Mouse (Mus musculus) macrophage (primary cell): ENCODE measurements around the gene Unc119b. TPM values are rescaled to one million over a fixed set of nuclear protein-coding genes. Genes with fewer than 3 reads are reported as not detected.
A peak's percentile ranks its signal among the peaks of the same experiment; 100 is the strongest.
"Not testable (repeated sequence)": the region's sequence is repeated elsewhere in the genome, so short reads cannot be mapped to it uniquely, and the experiment has no call there.

Experiments
- H3K27ac ChIP-seq: fragments of 350-480 bp; formaldehyde crosslinking; 2 replicates; pipeline ENCODE4 v1.9.0; 2021
- H3K36me3 ChIP-seq: fragments of 350-480 bp; formaldehyde crosslinking; 2 replicates; pipeline ENCODE4 v1.9.0; 2021; ENCODE audit errors: inconsistent target
- H3K4me3 ChIP-seq: fragments of 350-480 bp; formaldehyde crosslinking; 2 replicates; pipeline ENCODE4 v1.9.0; 2021; ENCODE audit errors: inconsistent target
- H3K79me2 ChIP-seq: fragments of 350-480 bp; formaldehyde crosslinking; 2 replicates; pipeline ENCODE4 v1.9.0; 2021; ENCODE audit errors: inconsistent target
- WGBS: methylation state at CpG from one replicate; pipeline ENCODE4 v1.1.7; 2026; ENCODE audit warnings: inconsistent platforms; ENCODE audit not compliant: missing documents; 5-methylcytosine and 5-hydroxymethylcytosine counted together
- polyA plus RNA-seq: library from polyadenylated mRNA; stranded (reverse); fragments of 250-400 nt; gene quantifications from 3 replicates; pipeline ENCODE4 v1.2.4, GENCODE M21; 2018; ENCODE audit warnings: inconsistent platforms

Unc119b gene
- polyA plus RNA-seq, 1 experiment from 2014 or later = 4.7 TPM

DNA sequence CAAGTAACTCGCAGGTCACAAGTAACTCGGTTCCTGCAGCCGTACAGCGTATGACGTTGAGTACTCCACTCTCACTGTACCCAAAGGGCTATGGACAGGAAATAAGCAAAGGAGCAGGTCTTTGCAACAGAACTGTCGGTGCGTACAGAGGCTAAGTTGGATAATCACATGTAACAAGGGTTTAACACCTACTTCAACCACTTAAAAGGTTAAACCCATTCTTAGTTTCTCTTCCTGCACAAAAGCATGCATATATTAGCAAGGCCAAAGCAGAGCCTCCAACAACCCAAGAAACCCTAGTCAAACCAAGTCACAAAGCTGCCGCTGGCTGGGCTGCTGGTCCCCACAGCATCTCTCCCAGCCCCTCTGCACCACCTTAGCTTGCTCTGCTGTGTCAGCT is 2.3 kb downstream of the Unc119b start:
- Histone ChIP-seq H3K4me3 (no peak overlapping the region), H3K36me3 (no peaks in the 10 kb centered on the region), H3K79me2 (no peaks in the 10 kb centered on the region), H3K27ac (no peak overlapping the region)
- 93% methylated on average over 8 of the region's 8 CpGs for WGBS

DNA sequence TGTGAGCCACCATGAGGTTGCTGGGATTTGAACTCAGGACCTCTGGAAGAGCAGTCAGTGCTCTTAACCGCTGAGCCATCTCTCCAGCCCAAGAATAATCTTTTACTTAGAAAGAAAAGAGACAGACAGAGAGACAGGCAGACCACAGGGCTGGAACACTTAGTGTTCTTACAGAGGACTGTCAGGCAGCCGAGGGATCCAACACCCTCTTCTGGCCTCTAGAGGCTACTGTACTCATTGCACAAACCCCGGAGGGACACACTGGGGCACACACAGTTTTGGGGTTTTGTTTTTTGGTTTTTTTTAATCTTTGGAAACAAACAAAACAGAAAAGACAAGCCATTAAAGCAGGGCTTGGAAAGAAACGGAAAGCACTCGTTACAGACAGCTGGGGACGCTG is 5.4 kb downstream of the Unc119b start:
- Histone ChIP-seq H3K4me3 (no peak overlapping the region), H3K27ac (no peak overlapping the region), H3K79me2 (no peaks in the 10 kb centered on the region), H3K36me3 (no peaks in the 10 kb centered on the region)
- 98% methylated on average over 6 of the region's 6 CpGs for WGBS

DNA sequence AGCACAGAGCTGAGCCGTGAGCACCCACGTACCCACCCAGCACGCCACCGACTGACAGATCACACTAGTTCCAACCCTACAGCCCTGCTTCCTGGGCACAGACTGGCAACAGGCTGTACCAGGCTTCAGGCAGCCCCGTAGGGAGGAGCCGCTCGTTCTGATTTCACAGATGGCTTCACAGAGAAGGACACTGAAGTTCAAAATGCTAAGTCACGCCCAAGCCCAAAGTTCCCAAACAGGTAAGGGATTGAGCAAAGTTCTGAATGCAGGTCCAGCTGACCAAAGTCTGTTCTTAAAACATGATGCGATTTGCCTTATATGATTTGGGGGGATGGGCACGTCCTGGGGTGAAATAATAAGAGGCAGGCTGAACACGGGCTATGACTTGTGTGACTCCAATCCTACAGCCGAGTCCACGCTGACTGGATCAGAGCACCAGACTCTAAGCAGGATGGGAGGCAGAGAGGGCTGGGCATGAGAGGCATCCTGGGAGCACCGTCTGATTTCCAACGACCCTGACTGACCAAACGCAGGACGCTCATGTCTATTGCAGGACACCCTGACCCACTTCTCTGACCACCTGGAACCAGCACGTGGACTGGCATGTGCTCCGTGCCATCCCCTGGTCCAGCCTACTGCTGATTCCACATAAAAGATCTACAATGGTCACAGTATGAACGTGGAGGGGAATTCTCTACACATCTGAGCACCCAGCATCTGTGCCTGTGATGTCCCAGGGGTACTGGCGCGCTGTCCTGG is 7.2 kb downstream of the Unc119b start:
- WGBS = 95% methylated on average over 19 of the region's 22 CpGs
- Histone ChIP-seq H3K36me3 (no peaks in the 10 kb centered on the region), H3K27ac (no peak overlapping the region), H3K4me3 (no peak overlapping the region), H3K79me2 (no peaks in the 10 kb centered on the region)

DNA sequence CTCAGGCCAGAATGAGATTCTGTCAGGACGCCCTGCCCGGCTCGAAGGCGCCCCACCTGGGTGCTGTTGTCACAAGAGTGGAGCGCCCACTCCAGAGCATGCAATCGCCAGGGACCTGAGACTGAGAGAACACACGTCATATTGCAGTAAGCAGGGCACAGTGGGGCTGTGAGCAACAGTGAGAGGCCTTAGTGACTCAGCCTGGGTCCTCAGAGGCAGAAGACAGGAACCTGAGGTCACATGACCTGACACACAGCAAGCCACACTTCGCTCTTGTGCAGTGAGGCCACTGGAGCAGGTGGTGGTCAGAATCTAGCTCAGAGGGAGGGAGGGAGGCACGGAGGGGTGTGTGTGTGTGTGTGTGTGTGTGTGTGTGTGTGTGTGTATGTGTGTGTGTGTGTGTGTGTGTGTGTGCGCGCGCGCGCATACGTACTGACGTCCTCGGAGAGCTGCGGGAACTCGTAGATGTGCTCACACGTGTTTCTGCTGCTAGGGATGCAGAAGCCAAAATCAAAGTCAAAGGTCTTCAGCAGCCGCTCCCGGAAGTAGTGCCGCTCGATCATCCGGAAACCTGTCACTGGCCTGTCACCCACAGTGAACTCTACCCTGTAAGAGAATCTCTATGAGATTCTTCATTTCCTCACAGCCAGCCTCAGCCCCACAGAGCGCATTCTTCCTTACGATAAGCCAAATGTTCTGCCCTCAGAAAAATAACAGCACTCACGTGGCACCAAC is 8.0 kb downstream of the Unc119b start:
- Histone ChIP-seq H3K36me3 (no peaks in the 10 kb centered on the region), H3K4me3 (no peak overlapping the region), H3K79me2 (no peaks in the 10 kb centered on the region), H3K27ac (no peak overlapping the region)
- WGBS = 84% methylated on average over 27 of the region's 28 CpGs

DNA sequence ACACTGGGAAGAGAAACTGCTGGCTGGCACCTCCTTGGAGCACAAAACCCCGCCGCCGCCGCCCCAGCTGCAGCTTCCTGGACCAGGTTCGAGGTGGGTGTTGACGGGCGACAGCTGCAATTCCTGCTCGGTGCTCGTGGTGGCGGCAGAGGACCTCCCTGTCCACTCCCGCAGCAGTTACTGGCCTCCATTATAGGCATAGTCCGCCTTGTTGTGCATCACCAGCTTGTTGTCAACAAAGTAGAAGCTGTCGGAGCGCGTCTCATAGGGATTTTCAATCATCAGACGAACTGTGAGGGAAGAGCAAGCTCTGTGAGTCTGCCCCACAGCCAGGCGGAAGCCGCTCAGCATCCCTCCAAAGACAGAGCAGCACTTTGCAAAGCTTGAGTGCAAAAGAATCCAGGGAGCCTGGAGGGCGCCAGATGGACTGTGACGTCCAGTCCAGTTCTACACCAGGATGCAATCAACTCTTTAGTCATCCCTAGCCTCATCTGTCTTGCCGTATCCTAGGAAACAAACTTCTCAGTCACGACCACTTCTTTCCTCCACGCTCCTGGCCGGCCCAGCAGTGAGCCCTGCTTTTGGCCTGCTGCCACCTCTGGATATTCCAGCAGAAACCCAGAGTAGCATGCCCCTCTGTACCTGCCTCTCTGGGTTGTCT is 9.4 kb downstream of the Unc119b start:
- WGBS = 36% methylated on average over 24 of the region's 24 CpGs
- Histone ChIP-seq H3K27ac (no peak overlapping the region), H3K36me3 (no peaks in the 10 kb centered on the region), H3K79me2 (no peaks in the 10 kb centered on the region), H3K4me3 (no peak overlapping the region)

DNA sequence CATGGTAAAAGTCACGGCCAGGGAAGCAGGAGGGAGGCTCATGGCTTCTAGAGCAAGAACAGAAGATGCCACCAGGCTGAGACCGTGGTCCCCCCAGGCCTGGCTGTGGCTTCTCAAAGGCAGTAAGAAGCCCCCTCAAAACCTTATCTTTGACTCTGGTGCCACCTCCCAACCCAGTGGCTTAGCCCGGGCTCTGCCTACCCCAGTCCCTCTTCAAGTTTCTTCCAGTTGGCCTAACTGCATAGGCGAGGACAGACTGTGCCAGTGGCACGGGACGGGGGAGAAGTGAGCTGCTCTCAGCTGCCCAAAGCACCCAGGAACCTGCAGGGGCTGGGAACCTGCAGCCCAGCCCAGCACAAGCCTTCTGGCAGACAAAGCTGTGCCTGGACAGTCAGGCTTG is 10.1 kb downstream of the Unc119b start:
- Histone ChIP-seq H3K36me3 (no peaks in the 10 kb centered on the region), H3K79me2 (no peaks in the 10 kb centered on the region), H3K4me3 (no peak overlapping the region), H3K27ac (no peak overlapping the region)
- 96% methylated on average over 6 of the region's 6 CpGs for WGBS

DNA sequence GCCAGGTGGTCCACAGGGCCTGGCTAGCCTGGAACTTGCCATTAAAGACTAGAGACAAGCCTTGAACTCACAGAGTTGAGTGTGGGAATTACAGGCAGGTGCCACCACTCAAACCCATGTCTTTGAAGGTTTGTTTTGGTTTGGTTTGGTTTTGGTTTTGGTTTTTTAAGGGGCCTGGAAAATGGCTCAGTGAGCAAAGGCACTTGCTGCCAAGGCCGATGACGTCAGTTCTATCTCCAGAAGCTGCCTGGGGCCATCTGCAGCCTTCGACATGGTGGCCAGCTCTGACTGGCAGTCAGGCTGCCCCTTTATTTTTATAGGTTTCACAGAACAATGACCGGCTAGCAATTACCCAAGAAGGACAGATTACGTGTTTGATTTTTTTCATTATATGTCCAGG is 13.8 kb downstream of the Unc119b start:
- Histone ChIP-seq H3K27ac (no peak overlapping the region), H3K36me3 (no peaks in the 10 kb centered on the region; the same call in 1 of the 2 replicates), H3K4me3 (no peak overlapping the region), H3K79me2 (peaks cover 14% of the 10 kb centered on the region; the same call in 1 of the 2 replicates)
- 97% methylated on average over 5 of the region's 5 CpGs for WGBS

DNA sequence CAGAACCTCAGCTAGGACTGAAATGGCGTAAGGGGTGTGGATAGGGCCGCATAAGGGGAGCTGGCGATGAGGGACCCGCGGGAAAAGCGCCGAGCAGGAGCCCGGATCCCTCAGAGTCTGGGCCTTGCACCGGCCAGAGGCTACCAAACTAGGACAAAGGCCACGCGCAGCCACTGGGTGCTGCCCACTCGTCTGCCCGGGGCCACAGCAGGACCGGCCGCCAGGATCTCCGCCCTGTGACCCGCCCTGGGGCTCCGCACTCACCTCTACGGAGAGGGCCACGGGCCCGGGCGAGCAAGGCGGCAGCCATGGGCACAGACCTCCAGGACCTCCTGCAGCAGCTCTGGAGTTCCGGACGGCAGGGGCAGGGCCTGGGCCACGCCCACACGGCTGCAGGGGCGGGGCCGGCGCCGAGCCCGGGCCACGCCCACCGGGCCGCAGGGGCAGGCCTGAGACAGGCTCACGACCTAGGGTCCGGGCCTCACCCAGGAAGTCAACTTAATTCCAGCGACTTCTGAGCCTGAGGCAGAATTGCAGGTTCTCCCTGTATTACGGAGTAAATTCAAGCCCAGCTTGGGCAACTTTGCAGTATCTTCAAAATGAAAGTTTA is 15.7 kb downstream of the Unc119b start, which contains the start of gene Acads:
Gene Acads (minus strand): TSS at position 386 of the 610 bp plus-strand sequence.
- Histone ChIP-seq H3K27ac (no peak within 1 kb of the TSS), H3K79me2 (peaks cover 14% of the 10 kb centered on the region; the same call in 1 of the 2 replicates), H3K4me3 (peak within 1 kb of the TSS; percentile 75), H3K36me3 (no peaks in the 10 kb centered on the region; the same call in 1 of the 2 replicates)
- under 1% methylated on average over 39 of the region's 39 CpGs for WGBS

DNA sequence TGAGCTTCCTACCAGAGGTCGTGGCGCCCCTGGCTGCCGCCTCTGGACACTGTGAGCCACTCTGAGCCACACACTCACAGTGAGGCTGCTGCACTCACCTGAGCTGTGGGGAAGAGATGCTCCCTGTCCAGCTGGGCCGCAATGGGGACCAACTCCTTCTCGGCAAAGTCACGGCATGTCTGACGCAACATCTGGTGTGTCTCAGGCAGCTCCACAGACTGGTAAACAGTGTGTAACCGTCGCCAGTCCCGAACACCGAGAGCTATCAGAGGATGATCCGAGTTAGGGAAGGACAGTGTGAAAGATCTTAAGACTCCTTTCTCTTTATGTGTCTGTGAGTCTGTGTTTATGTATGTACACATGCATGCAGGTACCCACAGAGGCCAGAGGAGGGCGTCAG is 17.3 kb downstream of the Unc119b start:
- peaks cover 9% of the 10 kb centered on the region; the same call in 1 of the 2 replicates for H3K36me3 ChIP-seq
- 91% methylated on average over 13 of the region's 13 CpGs for WGBS
- no peak overlapping the region for H3K27ac ChIP-seq
- peaks cover 14% of the 10 kb centered on the region; the same call in 1 of the 2 replicates for H3K79me2 ChIP-seq
- no peak overlapping the region for H3K4me3 ChIP-seq

DNA sequence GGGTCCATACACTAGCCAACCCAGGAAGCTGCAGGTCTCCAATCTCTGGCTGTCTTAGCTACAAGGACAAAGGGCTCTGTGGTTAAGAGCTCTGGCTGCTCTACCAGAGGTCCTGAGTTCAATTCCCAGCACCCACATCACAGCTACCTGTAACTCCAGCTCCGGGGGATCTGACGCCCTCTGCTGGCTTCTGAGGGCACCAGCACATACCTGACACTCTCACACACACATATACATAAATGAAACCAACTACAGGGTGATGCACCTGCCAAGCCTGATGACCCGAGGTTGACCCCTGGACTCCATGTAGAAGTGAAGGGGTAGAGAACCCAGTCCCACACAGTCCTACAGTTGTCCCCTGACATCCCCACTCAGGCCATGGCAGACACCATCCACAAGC is 18.3 kb downstream of the Unc119b start:
- Histone ChIP-seq H3K27ac (no peak overlapping the region), H3K79me2 (peaks cover 14% of the 10 kb centered on the region; the same call in 1 of the 2 replicates), H3K4me3 (no peak overlapping the region), H3K36me3 (peaks cover 12% of the 10 kb centered on the region; the same call in 1 of the 2 replicates)
- 94% methylated on average over 3 of the region's 3 CpGs for WGBS

DNA sequence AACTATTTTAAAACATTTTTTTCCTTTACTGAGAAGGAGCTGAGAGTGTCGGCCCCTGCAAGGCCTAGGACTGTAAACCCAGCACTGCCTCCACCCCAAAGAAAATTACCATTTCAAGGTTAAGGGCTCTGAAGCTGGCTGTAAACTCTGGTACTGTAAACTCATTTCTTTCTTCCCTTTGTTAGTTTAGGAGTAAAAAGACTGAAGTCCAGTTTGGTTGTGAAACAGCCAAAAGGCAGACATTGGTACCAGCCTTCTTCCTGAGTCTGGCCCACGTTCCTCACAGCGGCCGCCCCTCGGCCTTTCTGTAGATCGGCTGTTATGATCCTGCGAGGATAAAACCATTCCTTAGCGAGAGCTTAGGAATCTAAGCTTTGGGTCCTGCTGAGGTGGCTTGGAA is 20.3 kb downstream of the Unc119b start:
- peaks cover 12% of the 10 kb centered on the region; the same call in 1 of the 2 replicates for H3K36me3 ChIP-seq
- 96% methylated on average over 7 of the region's 8 CpGs for WGBS
- peaks cover 14% of the 10 kb centered on the region; the same call in 1 of the 2 replicates for H3K79me2 ChIP-seq
- no peak overlapping the region for H3K4me3 ChIP-seq
- no peak overlapping the region for H3K27ac ChIP-seq

DNA sequence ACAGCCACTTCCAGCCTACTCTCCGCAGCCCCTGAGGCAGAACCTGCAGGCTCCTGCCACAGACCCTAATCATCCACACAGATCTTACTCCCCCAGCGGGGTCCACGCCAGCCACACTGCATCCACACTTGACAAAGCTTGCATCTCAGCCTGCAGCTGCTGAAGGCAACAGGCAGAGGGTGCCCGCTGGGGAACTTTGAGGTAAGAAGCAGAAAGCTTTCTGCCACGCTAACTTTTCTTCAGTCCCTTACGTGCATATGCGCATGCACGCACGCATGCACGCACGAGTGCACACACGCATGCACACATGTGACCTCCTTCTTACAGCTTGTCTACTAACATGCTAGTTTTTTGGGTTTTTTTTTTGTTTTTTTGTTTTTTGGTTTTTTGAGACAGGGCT is 21.5 kb downstream of the Unc119b start:
- Histone ChIP-seq H3K79me2 (peaks cover 8% of the 10 kb centered on the region; the same call in 1 of the 2 replicates), H3K4me3 (no peak overlapping the region), H3K36me3 (peaks cover 12% of the 10 kb centered on the region; the same call in 1 of the 2 replicates), H3K27ac (no peak overlapping the region)
- WGBS = 97% methylated on average over 12 of the region's 12 CpGs

DNA sequence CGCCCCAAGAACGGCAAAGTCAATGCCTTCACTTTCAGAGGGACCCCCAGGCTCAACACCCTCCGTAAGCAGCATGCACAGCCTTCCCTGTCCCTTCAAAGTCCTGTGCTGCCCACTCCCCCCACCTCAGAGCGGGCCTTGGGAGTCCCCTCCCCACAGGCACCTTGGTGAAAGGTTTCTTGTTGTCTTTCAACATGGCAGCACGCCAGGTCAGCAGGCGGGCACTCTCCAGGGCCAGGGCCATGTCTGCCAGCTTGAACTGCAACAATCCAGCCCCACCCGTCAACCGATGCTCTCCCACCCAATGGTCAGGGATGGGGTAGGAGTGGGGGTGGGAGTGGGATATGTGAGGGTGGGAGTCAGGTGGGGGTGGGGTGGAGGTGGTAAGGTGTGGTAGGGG is 23.6 kb downstream of the Unc119b start:
- H3K4me3 ChIP-seq = no peak overlapping the region
- peaks cover 12% of the 10 kb centered on the region; the same call in 1 of the 2 replicates for H3K36me3 ChIP-seq
- H3K79me2 ChIP-seq = no peaks in the 10 kb centered on the region
- H3K27ac ChIP-seq = no peak overlapping the region
- 93% methylated on average over 8 of the region's 8 CpGs for WGBS

DNA sequence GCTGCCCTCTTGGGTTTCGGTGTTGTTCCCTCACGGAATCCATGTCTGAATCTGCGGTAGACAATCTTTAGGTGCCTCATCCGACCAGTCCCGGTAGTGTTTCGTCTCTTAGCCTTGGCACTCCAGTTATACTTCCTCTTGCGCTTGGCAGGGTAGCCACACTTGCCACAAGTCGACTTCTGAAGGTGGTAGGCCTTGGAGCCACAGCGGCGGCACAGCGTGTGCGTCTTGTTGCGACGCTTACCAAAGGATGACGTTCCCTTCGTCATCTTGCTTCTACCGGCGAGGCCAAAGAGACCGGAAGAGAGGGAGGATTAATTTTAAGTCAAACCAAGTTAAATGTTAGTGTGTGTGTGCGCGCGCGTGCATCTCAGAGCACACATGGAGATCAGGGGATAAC is 31.5 kb downstream of the Unc119b start:
- not testable (repeated sequence) for H3K79me2 ChIP-seq, H3K27ac ChIP-seq, H3K4me3 ChIP-seq
- 90% methylated on average over 18 of the region's 23 CpGs for WGBS
- peaks cover 13% of the 10 kb centered on the region; the same call in 1 of the 2 replicates for H3K36me3 ChIP-seq
